Mouse (Mus musculus) myocyte (in vitro differentiated cells): ENCODE data around the gene Gas2l2. TPM values are rescaled to one million over a fixed set of nuclear protein-coding genes. Genes with fewer than 3 reads are reported as not detected.

ENCODE experiments used
- H3K27me3 ChIP-seq: one replicate; pipeline ENCODE4 v1.6.1; 2011; ENCODE audit not compliant: control insufficient read depth, insufficient read depth, insufficient read length
- H3K36me3 ChIP-seq: one replicate; pipeline ENCODE4 v1.6.1; 2011; ENCODE audit not compliant: control insufficient read depth, insufficient read depth
- H3K4me2 ChIP-seq: one replicate; pipeline ENCODE4 v1.6.1; 2011; ENCODE audit warnings: low read depth, control low read depth
- H3K4me3 ChIP-seq: one replicate; pipeline ENCODE4 v1.5.1; 2011; ENCODE audit warnings: mild to moderate bottlenecking, control low read depth, moderate library complexity
- H3K79me2 ChIP-seq: one replicate; pipeline ENCODE4 v1.6.1; 2011; ENCODE audit not compliant: control insufficient read depth, insufficient read depth
- H3ac ChIP-seq: one replicate; pipeline ENCODE4 v1.6.1; 2011; ENCODE audit not compliant: control insufficient read depth, insufficient read length
- CEBPB ChIP-seq: IDR thresholded peaks from 2 replicates; pipeline ENCODE4 v1.6.1; 2011; ENCODE audit warnings: mild to moderate bottlenecking, moderate library complexity; ENCODE audit not compliant: poor library complexity, insufficient read depth, severe bottlenecking
- E2F4 ChIP-seq: IDR thresholded peaks from one replicate; pipeline ENCODE4 v1.6.1; 2011; ENCODE audit warnings: mild to moderate bottlenecking, control low read depth, moderate library complexity; ENCODE audit not compliant: insufficient read depth
- MAX ChIP-seq: IDR thresholded peaks from one replicate; pipeline ENCODE4 v1.6.1; 2011; ENCODE audit warnings: low read depth, mild to moderate bottlenecking, control low read depth
- MYOD1 ChIP-seq, 3 experiments: IDR thresholded peaks; one replicate each; pipeline ENCODE4 v1.6.1; 2011; ENCODE audit warnings: control low read depth in 2 of 3, low read depth in 2 of 3, mild to moderate bottlenecking in 2 of 3, moderate library complexity in 1 of 3; ENCODE audit not compliant: insufficient read length in 2 of 3, control insufficient read depth in 1 of 3
- MYOG ChIP-seq, 3 experiments: IDR thresholded peaks; one replicate each; pipeline ENCODE4 v1.6.1; 2011; ENCODE audit warnings: control low read depth in 2 of 3, low read depth in 2 of 3, mild to moderate bottlenecking in 2 of 3; ENCODE audit not compliant: insufficient read length in 2 of 3, control insufficient read depth in 1 of 3, insufficient read depth in 1 of 3
- POLR2A ChIP-seq: IDR thresholded peaks from one replicate; pipeline ENCODE4 v1.6.1; 2011; ENCODE audit warnings: low read depth, mild to moderate bottlenecking, control low read depth, moderate library complexity; ENCODE audit not compliant: insufficient read length
- POLR2AphosphoS2 ChIP-seq: IDR thresholded peaks from one replicate; pipeline ENCODE4 v1.6.1; 2011; ENCODE audit warnings: low read depth, control low read depth; ENCODE audit not compliant: insufficient read length
- REST ChIP-seq: IDR thresholded peaks from one replicate; pipeline ENCODE4 v1.6.1; 2011; ENCODE audit warnings: mild to moderate bottlenecking, control low read depth, moderate library complexity; ENCODE audit not compliant: insufficient read depth, insufficient read length
- SRF ChIP-seq: IDR thresholded peaks from one replicate; pipeline ENCODE4 v1.6.1; 2011; ENCODE audit warnings: low read depth; ENCODE audit not compliant: control insufficient read depth, insufficient read length
- TCF12 ChIP-seq: IDR thresholded peaks from one replicate; pipeline ENCODE4 v1.6.1; 2011; ENCODE audit warnings: mild to moderate bottlenecking, control low read depth; ENCODE audit not compliant: poor library complexity, insufficient read depth, severe bottlenecking
- TCF3 ChIP-seq: IDR thresholded peaks from one replicate; pipeline ENCODE4 v1.6.1; 2011; ENCODE audit warnings: low read depth, control low read depth; ENCODE audit not compliant: insufficient read length
- USF1 ChIP-seq: IDR thresholded peaks from one replicate; pipeline ENCODE4 v1.6.1; 2011; ENCODE audit warnings: low read depth, mild to moderate bottlenecking, control low read depth, moderate library complexity
- polyA plus RNA-seq: library from polyadenylated mRNA; unstranded; fragments of >200 nt; fragmentation: generic; extraction: Trizol; gene quantifications from one replicate; pipeline ENCODE4 v1.2.1, GENCODE M21; 2012; ENCODE audit warnings: missing spikeins

Gas2l2 gene
- not detected for polyA plus RNA-seq

- no peak for TF ChIP-seq TCF3
- no peak for TF ChIP-seq USF1
- TF ChIP-seq SRF: no peak
- no peak for TF ChIP-seq TCF12
- TF ChIP-seq MAX: no peak
- no peak for TF ChIP-seq MYOD1 (IDR thresholded peaks at IDR 0.05; ENCODE audit: control insufficient read depth in 1 of 3, insufficient read length in 2 of 3, low read depth in 2 of 3)
- no peak for TF ChIP-seq MYOG (IDR thresholded peaks at IDR 0.05; ENCODE audit: control insufficient read depth in 1 of 3, insufficient read depth in 1 of 3, insufficient read length in 2 of 3, low read depth in 2 of 3)
- TF ChIP-seq POLR2AphosphoS2: no peak
- no peak for TF ChIP-seq E2F4
- Histone ChIP-seq H3K79me2 (no peaks in the 10 kb centered on the region), H3K27me3 (peaks cover 23% of the 10 kb centered on the region), H3K4me3 (no peak within 1 kb of the TSS), H3ac (no peak within 1 kb of the TSS), H3K36me3 (no peaks in the 10 kb centered on the region), H3K4me2 (no peak within 1 kb of the TSS)
Observed at GRCm38 (mm10) chr11:83429355-83429754, at the start of gene Gas2l2. Gene Gas2l2, minus strand, starts transcription at chr11:83429455.

GRCm38 (mm10) chr11:83473235-83474016 is 44.2 kb upstream of the Gas2l2 start:
- TF ChIP-seq MYOD1 (IDR thresholded peaks at IDR 0.05; ENCODE audit: control insufficient read depth in 1 of 3, insufficient read length in 2 of 3, low read depth in 2 of 3): no peak
- TF ChIP-seq POLR2A: peak; percentile 17
- Histone ChIP-seq H3ac (peak overlapping the region; percentile 8), H3K79me2 (peaks cover 51% of the 10 kb centered on the region)

GRCm38 (mm10) chr11:83472324-83473234 is 43.3 kb upstream of the Gas2l2 start, which contains the start of gene Taf15:
Gene Taf15, plus strand, starts transcription at chr11:83473086.
- peak within 1 kb of the TSS; percentile 91 for H3K4me3 ChIP-seq
- H3K79me2 ChIP-seq: peaks cover 43% of the 10 kb centered on the region
- peak within 1 kb of the TSS; percentile 83 for H3K4me2 ChIP-seq
- no peaks in the 10 kb centered on the region for H3K27me3 ChIP-seq
- peaks cover 17% of the 10 kb centered on the region for H3K36me3 ChIP-seq
- H3ac ChIP-seq: peak within 1 kb of the TSS; percentile 8
- peak; percentile 97 for TF ChIP-seq POLR2A
- peak; percentile 97 for TF ChIP-seq CEBPB
- peak; percentile 96 for TF ChIP-seq POLR2AphosphoS2
- no peak for TF ChIP-seq USF1
- no peak for TF ChIP-seq MAX
- peak in 1 of 3 experiments; percentile 10 for TF ChIP-seq MYOG (IDR thresholded peaks at IDR 0.05; ENCODE audit: control insufficient read depth in 1 of 3, insufficient read depth in 1 of 3, insufficient read length in 2 of 3, low read depth in 2 of 3)
- TF ChIP-seq E2F4: peak; percentile 31
- no peak for TF ChIP-seq TCF3
- no peak for TF ChIP-seq REST

More at GRCm38 (mm10) chr11:83473235-83474016, 44.2 kb upstream of the Gas2l2 start:
- H3K36me3 ChIP-seq: peaks cover 23% of the 10 kb centered on the region
- no peaks in the 10 kb centered on the region for H3K27me3 ChIP-seq
- peak overlapping the region; percentile 91 for H3K4me3 ChIP-seq
- H3K4me2 ChIP-seq: peak overlapping the region; percentile 69

- H3K79me2 ChIP-seq: peaks cover 35% of the 10 kb centered on the region
- TF ChIP-seq MYOG (IDR thresholded peaks at IDR 0.05; ENCODE audit: control insufficient read depth in 1 of 3, insufficient read depth in 1 of 3, insufficient read length in 2 of 3, low read depth in 2 of 3) (no peak), CEBPB (no peak), POLR2A (no peak), USF1 (no peak), POLR2AphosphoS2 (no peak), TCF12 (no peak), REST (no peak), TCF3 (no peak), SRF (no peak), E2F4 (no peak), MYOD1 (IDR thresholded peaks at IDR 0.05; ENCODE audit: control insufficient read depth in 1 of 3, insufficient read length in 2 of 3, low read depth in 2 of 3) (no peak), MAX (no peak)
- no peaks in the 10 kb centered on the region for H3K27me3 ChIP-seq
- H3K36me3 ChIP-seq: peaks cover 15% of the 10 kb centered on the region
- peak overlapping the region; percentile 83 for H3K4me2 ChIP-seq
- no peak overlapping the region for H3ac ChIP-seq
- peak overlapping the region; percentile 91 for H3K4me3 ChIP-seq
Observed at GRCm38 (mm10) chr11:83471766-83472165, 42.5 kb upstream of the Gas2l2 start.
